Mouse (Mus musculus) brain, embryonic 14.5 days (tissue): ENCODE results near the gene Lmna.

Source experiments
- CTCF ChIP-seq: fragments of 200-500 bp; IDR thresholded peaks from 2 replicates; pipeline ENCODE4 v1.5.1; 2012; ENCODE audit warnings: inconsistent platforms, mild to moderate bottlenecking, moderate library complexity, borderline replicate concordance; ENCODE audit not compliant: insufficient read depth, insufficient read length; ENCODE audit errors: extremely low read depth
- POLR2A ChIP-seq: fragments of 200-500 bp; IDR thresholded peaks from 2 replicates; pipeline ENCODE4 v1.6.1; 2012; ENCODE audit warnings: mild to moderate bottlenecking, inconsistent platforms, borderline replicate concordance; ENCODE audit not compliant: poor library complexity, insufficient read depth, insufficient read length, severe bottlenecking; ENCODE audit errors: extremely low read depth

DNA sequence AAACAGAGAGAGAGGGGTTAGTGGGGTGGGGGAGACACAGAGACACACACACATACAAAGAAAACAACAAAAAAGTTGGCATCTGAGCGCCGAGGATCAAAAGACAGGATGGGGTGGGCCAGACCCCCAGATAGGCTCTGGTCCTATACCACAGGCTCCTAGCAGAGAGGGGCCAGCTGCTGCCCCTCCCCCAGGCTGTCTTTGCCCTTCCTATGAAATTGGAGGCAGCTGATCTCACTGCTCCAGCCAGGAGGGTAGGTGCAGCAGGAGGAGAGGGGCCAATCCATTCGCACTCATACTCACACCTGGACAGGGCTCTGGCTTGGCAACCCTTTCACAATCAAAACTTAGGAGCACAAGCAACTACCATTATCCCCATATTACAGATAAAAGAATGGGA lies 506 bp downstream of the Lmna start:
- TF ChIP-seq POLR2A, result no peak
- TF ChIP-seq CTCF, result no peak
